Mouse (Mus musculus) adrenal gland, postnatal 25 days (tissue): ENCODE measurements around the gene Smim17. TPM values are rescaled to one million over a fixed set of nuclear protein-coding genes. Genes with fewer than 3 reads are reported as not detected.
"Not testable (repeated sequence)": the region's sequence is repeated elsewhere in the genome, so short reads cannot be mapped to it uniquely, and the experiment has no call there.

Experiments
- DNase-seq: peaks from one replicate; pipeline ENCODE4 v3.0.0; 2021; ENCODE audit warnings: mixed read lengths
- long read RNA-seq: library from polyadenylated mRNA; stranded (forward); transcript quantifications from one replicate; pipeline ENCODE4 v2.0.0, GENCODE M21; 2021
- total RNA-seq: library from RNA; stranded (reverse); gene quantifications from 2 replicates; pipeline ENCODE4 v1.2.3, GENCODE M21; 2021

Gene Smim17
- not detected in 2 replicates for total RNA-seq
- long read RNA-seq = 0 reads

DNA sequence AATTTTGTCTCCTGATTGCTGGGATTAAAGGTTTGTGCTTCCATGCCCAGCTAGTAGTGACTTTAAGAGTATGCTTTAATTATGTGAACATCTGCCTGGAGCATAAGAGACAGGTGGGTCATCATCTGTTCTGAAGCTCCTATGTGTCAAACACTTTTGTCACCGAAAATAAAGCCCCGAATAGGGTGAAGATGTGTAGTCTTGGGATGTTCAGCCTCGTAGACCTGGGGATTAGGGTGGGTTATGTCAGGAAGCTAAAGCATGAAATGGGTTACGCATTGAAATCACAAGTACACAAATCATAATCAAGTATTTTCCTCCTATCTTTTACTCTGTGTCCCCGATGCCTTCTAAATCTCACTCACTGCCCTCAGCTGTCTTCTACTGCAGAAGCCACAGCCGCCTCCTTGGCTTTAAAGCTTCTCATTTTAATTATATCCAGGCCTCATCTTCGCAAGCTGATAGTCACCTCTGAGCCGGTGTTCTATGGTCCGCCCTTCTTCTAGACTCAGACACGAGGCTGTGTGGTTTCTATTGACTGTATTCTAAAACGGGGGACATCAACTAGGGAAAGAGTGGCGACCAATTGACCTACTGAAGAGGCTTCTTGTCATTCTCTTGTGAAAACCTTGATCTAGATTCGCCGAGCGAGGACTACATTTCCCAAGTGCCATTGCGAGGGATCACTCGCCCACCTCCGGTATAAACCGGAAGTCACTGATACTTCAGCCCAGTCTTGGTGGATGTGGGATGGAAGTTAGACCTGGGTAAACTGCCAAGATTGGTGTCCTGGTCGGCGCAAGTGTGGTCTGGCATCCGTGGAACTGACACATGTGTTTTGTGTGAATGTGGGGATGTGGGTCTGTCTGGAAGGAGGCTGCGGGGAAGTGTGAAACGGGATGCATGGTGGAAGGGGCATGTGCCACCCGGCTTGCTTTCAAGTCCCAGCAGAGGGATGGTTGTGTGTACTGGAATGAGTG is at the start of gene Smim17:
Gene Smim17, plus strand, starts transcription at position 720 of the 980 bp plus-strand sequence.
- DNase-seq = peak; percentile 46

DNA sequence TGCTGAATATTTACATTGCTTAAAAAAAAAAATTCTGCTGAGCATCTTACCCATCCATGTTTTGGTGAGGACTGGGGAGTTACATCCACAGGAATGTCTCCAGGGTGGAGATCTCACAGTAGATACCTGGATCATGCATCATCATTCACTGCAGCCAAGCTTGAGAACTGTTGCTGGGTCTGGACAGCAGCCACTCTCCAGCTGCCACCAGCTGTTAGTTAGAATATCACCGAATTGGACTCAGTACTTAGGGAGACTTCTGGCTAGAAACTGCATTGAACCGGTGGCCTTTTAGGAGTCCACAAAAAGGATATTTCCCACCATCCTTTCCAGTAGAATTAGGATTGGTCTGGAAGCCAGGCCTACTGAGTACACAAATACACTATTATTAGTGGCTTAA is 40.4 kb upstream of the Smim17 start:
- DNase-seq = no peak

DNA sequence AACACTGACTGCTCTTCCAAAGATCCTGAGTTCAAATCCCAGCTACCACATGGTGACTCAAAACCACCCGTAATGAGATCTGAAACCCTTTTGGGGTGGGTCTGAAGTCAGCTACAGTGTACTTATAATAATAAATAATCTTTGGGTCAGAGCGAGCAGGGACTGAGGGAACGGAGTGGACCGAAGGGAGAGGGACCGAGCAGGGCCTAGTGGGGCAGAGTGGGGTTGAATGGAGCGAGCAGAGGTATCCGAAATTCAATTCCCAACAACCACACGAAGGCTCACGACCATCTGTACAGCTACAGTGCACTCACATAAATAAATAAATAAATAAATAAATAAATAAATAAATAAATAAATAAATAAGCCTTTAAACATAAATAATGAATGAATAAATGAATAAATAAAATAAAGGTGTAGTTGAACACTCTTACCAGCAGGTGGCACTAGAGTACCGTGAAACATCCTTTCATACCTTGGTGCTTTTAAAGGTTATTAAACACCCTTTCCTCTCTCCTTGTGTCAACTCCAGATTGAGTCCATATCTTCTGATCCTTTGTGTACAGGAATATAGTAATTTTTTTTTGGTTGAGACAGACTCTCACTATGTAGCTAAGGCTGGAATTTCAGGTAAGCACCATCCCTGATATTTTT is 39.5 kb upstream of the Smim17 start:
- DNase-seq = no peak

DNA sequence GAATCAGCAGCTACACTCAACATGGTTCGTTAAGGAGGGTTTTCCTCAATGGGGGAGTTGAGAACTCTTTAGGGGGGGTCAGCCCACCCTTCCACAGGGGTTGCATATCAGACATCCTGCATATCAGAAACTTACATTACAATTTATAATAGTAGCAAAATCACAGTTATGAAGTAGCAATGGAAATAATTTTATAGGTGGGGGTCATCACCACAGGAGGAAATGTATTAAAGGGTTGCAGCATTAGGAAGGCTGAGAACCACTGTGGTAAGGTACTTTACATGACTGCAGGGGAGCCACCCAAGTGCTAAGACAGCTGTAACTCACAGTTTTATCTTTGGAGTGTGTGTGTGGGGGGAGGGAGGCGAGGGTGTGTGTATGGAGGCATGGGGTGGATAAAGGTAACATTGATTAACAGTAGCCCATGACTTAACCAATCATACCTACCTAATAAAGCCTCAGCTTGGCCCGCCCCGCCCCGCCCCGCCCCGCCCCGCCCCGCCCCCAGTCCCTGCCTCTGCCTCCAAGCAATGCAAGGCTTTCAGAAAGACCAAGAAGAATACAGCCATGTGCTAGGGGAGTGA is 37.9 kb upstream of the Smim17 start:
- no peak for DNase-seq

DNA sequence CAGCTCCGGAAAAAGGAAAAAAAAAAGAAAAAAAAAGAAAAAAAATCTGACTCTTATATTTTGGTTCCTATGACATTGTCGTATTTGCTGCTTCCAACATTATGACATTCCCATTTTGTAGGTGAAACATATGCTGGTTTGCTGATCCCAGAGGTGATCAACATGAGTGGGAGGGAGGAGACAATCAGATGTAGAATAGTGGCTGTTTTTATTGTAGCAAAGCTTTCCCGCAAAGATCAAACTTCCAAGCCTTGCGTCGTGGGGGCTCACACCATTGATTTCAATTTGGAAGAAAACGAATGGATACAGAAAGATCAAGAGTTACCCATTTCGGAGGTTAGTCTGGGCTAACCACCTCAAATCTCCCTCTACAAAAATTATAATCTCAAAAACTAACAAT is 36.8 kb upstream of the Smim17 start:
- no peak for DNase-seq

DNA sequence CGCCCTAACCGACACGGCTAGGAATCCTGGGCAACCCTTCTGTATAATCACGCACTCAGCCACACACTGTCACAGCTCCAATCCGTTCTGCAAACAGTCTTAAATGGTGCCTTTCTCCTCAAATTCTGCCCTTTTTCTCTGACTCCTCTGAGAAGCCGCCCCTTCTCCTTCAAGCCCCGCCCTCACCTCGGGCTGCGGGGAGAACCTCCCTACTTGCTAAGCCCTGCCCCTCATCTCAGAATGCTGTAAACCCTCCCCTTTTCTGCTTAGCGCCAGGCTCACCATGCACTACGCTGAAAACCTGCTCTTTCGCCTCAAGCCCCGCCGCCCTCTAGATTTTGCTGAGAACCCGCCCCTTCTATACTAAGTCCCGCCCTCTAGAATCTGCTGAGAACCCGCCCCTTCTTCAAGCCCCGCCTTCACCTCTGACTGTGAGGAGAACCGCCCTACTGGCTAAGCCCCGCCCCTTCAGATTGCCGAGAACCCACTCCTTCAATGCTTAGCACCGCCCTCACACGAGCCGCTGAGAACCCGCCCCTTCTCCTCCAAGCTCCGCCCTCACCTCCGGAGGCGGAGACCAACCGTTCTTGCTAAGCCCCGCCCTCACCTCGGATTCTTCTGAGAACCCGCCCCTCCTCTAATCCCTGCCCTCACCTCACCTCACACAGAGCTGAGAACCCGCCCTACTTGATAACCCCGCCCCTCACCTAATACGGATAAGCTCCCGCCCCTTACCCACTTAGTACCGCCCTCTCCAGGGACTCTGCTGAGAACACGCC is 36.1 kb upstream of the Smim17 start:
- peak; percentile 96 for DNase-seq

DNA sequence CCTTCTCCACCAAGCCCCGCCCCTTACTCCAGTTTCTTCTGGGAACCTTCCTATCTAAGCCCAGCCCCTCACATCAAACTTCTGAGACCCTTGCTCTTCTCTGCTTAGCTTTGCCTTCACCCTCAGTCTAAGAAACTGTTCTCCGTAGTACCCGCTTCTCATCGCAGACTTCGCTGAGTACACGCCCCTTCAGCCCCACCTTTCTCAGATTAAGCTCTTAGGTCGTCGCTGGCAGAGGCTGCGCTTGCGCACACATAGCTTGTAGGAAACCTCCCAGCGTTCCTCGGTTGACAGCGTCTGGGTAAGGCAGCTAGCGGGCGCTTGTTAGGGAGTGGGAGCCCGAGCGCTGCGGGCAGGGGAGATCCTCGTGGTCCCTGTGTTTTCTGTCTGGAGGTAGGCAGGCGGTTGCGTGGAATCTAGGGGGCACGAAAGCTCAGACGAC is 35.4 kb upstream of the Smim17 start, which contains the start of gene Zfp78:
Gene Zfp78, plus strand, starts transcription at position 234 of the 442 bp plus-strand sequence.
- peak; percentile 81 for DNase-seq

DNA sequence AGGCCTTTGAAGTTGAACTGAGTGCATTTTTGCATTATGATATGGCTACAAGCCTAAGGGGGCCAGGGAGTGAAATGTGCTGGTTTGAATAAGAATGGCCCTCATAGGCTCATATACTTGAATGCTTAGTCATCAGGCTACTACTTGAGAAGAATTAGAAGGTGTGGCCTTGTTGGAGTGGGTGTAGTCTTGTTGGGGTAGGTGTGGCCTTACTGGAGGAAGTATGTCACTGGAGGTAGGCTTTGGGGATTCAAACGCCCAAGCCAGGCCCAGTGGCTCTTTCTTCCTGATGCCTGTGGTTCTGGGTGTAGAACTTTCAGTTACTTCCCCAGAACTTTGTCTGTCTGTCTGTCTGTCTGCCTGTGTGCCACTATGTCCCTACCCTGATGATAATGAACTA is 33.8 kb upstream of the Smim17 start:
- no peak for DNase-seq

DNA sequence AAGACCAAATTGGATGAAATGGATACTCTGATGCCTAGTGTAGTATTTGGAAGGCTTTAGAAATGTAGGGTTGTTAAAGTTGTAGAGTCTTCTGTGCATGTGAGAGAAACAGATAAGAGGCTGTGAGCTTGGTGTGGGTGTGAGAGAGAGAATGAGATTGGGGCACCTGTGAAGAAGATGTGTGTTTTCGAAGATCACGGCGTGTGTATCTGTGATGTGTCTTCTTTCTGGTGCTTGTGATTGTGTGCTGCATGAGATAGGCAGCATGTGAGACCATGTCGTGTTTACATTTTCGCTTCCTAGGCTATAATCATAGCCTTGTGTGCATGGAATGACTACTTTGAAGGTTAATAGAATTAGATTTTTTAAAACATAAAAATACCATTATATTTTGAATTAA is 31.3 kb upstream of the Smim17 start:
- no peak for DNase-seq

DNA sequence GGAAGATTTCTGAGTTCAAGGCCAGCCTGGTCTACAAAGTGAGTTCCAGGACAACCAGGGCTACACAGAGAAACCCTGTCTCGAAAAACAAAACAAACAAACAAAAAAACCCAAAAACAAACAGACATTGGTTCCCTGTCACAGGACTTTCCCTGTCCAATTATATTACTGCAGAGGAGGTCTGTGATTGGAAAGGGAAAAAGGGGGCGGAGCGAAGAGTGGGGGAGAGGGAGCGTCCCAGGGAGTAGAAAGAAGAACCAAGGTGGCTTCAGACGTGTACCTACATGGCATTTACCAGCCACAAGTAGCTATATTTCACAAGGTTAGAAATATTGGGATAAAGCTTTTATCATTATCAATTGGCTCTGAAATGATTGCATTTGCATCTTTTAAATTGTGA is 30.4 kb upstream of the Smim17 start:
- DNase-seq = not testable (repeated sequence)

DNA sequence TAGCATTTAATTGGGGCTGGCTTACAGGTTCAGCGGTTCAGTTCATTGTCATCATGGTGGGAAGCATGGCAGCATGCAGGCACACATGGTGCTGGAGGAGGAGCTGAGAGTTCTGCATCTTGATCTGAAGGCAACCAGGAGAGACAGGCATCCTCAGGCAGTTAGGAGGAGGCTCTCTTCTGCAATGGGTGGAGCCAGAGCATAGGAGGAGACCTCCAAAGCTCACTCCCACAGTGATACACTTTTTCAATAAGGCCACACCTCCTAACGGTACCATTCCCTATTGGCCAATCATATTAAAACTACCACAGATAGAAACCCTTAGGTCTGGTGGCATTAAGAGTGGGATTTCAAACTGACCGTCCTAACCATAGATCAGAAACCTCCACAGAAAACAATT is 29.1 kb upstream of the Smim17 start:
- DNase-seq = no peak

DNA sequence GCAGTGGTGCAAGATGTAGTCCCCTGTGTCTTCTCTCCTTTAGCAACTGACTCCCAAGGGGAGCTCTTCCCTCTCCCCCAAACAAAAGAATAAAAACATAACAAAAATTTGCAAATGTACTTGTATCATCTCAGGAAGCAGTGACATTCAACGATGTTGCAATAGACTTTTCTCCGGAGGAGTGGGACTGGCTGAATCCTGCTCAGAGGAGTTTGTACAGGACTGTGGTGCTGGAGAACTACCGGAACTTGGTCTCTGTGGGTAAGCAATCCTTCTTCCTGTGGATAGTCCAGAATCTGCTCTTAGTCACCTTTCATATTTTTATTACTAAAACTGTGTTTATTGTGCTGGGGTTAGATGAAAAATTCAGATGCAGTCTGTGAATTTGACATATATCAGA is 25.5 kb upstream of the Smim17 start:
- DNase-seq = no peak

DNA sequence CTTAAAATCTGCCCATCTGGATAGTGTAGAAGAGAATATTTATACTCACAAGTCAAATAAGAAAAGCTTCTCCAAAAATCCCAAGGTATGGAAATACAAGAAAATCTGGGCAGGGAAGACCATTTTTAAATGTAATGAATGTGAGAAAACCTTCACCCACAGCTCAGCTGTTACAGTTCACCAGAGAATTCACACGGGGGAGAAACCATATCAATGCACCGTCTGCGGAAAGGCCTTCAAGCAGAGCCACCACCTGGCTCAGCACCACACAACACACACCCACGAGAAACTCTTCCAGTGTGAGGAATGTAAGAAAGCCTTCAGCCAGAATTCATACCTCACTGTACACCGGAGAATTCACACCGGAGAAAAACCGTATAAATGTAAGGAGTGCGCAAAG is 20.1 kb upstream of the Smim17 start:
- DNase-seq = no peak

DNA sequence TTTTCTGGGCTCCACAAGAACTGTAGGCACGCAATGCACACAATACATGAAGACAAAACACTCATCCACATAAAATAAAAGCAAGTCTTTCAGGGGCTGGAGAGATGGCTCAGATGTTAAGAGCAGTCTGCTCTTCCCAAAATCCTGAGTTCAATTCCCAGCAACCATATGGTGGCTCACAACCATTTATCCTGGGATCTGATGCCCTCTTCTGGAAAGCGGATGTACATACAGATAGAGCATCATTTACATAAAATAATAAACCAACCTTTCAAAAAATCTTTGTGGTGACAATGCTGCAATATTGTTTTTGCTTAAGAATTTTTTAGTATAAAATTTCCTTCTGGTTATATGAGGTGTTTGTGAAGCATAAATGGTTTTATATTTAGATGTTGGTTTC is 17.1 kb upstream of the Smim17 start:
- DNase-seq = no peak

DNA sequence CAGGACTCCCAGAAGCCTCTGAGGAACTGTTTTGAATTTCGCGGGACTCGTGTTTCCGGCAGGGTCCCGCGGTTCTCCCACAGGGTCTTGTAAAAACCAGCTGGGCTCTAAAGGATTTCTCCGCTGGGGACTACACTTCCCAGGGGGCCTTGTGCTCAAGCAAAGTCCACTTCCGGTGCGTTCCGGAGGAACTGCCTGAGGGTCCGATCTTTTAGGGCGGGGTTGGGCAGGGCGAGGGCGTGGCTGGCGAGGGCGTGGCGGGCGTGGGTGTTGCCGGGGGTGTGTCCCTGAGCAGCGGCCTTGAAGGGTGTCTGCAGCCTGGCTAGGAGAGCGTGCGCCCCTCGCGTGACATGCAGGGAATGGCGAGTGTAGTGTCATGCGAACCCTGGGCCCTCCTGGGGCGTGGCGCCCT is 15.5 kb upstream of the Smim17 start, which contains the start of gene Zfp28:
Gene Zfp28, plus strand, starts transcription at position 252 of the 412 bp plus-strand sequence.
- DNase-seq = peak; percentile 95

DNA sequence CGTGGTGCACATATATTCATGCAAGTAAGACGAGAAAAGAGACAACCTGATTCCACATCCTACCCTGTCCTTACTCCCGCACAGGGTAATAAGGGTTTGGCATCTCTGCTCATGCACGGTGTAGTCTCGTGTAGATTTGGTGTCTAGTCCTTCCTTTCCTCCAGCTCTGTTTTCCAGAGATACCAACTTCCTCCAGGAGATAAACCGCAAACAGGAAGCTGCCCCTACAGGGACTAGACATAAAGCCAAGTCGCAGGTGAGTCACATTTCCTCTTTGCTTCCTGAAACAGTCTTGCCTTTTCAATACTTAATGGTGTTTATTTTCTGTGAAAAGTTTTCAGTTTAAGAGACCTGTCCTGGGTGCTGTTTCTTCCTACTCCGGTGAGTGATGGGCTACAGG is 14.5 kb upstream of the Smim17 start:
- no peak for DNase-seq

DNA sequence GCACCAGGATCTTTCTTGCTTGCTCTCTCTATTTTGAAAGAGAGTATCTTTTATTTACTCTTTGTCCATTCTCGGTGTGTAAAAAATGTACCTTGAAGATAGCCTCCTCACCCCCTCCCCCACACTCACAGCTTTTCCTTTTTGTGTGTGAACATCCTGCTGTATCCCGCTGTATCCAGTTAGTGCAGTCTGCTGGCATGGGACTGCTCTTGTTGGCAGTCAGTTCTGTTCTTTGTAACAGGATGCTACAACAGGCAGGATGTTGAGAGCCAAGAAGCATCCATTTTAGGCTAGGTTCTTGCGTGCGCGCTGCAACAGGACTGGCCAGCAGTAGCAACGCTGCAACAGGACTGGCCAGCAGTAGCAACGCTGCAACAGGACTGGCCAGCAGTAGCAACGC is 11.5 kb upstream of the Smim17 start:
- DNase-seq = no peak

DNA sequence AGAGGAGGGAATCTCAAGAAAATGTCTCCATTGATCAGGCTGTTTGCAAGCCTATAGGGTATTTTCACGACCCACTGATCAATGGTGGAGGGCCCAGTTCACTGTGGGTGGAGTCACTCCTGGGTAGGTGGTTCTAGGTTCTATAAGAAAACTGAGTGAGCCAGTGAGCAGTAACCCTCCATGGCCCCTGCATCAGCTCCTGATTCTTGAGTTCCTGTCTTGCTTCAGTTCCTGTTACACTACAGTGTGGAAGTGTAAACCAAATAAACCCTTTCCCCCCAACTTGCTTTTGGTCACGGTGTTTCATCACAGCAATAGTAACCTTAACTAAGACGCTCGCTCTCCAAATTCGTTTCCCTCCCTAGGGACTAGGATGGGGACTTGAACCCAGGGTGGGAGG is 9.5 kb upstream of the Smim17 start:
- DNase-seq = no peak

DNA sequence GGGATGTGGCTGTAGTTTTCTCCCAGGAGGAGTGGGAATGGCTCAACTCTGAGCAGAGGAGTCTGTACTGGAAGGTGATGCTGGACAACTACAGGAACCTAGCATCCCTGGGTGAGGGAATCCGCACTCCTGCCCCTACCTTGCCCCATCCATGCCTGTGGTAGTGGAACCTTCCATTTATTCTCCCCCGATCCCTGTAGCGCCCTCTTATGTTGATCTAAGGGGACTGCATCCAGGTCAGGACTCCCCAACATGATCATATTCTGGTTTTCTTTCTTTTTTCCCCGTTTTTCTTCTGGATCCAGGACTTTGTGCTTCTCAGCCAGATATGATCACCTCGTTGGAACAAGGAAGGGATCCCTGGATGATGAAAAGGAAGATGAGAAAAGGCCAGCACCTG is 9.1 kb upstream of the Smim17 start:
- no peak for DNase-seq

DNA sequence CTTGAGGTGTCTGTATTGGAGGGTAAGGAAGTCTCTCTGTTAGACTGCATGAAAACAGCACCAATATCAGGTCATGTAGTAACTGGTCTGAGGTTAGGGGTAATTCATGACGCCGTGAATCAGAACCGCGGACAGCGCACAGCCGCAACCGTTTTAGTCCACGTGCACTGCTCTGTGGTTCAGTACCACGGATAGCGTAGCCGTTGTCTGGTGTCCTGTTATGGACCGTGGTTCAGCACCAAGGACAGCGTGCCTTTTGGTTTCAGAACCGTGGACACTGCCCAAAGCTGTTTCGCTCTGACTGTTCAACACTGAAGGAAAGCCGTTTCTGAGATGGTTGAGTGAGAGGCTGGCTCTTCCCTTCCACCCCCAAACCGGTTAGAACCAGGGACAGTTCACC is 11.5 kb downstream of the Smim17 start, which contains the start of gene Gm20715:
Gene Gm20715, plus strand, starts transcription at position 235 of the 400 bp plus-strand sequence.
- DNase-seq = peak; percentile 92

DNA sequence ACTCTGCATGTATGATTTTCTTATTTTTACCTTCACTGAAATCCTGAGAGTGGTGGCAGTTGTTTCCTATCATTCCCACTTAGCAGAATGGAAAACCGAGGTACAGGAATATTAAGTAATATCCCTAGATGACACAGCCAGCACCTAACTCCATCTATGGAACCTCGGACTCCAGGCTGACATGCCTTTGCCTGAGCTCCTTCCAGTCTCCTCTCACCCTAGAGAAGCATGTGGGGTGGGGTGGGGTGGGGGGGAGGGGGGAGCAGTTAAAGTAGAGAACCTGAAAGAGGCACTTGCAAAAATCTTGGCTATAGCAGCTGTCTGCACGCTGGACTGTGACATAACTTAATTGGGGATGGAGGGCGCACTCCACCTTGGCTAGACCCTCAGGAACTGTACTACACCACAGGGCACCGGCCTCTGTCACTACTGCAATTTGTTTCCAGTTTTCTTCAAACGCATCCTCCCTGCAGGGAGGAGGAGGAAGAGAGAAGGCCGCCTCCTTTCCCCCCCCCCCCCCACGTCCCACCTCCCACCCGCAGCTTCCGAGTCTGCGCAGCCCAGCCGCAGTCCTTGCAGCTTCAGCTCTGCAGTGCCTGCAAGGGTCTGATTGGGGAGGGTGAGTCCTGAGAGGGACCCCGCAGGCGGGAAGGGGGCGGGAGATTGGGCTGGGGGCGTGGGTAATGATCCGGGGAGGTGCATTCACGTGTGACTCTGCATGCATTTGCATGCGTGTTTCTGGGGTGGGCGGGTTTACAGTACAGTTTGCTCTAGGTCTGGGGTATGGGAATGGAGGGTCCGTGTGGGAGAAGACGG is 16.3 kb downstream of the Smim17 start:
- no peak for DNase-seq
